Mouse (Mus musculus) large intestine, adult 2 months (tissue): ENCODE measurements around the gene Twsg1. TPM values are rescaled to one million over a fixed set of nuclear protein-coding genes. Genes with fewer than 3 reads are reported as not detected.
A peak's percentile ranks its signal among the peaks of the same experiment; 100 is the strongest.
"Not testable (repeated sequence)": the region's sequence is repeated elsewhere in the genome, so short reads cannot be mapped to it uniquely, and the experiment has no call there.

Experiments used
- DNase-seq: peaks from one replicate; pipeline ENCODE4 v3.0.0-alpha.2; 2012; ENCODE audit warnings: low read depth, low spot score
- WGBS: fragments of 180-500 bp; shearing (Covaris S2); methylation state at CpG from one replicate; pipeline ENCODE4 v1.1.7; 2018; 5-methylcytosine and 5-hydroxymethylcytosine counted together
- polyA plus RNA-seq: library from polyadenylated mRNA; depleted of rRNA; stranded (reverse); fragments of >200 nt; gene quantifications from 2 replicates; pipeline ENCODE4 v1.2.3, GENCODE M21; 2012; rRNA removed

The Twsg1 gene
- 16.0 and 30.7 TPM in 2 replicates for polyA plus RNA-seq

DNA sequence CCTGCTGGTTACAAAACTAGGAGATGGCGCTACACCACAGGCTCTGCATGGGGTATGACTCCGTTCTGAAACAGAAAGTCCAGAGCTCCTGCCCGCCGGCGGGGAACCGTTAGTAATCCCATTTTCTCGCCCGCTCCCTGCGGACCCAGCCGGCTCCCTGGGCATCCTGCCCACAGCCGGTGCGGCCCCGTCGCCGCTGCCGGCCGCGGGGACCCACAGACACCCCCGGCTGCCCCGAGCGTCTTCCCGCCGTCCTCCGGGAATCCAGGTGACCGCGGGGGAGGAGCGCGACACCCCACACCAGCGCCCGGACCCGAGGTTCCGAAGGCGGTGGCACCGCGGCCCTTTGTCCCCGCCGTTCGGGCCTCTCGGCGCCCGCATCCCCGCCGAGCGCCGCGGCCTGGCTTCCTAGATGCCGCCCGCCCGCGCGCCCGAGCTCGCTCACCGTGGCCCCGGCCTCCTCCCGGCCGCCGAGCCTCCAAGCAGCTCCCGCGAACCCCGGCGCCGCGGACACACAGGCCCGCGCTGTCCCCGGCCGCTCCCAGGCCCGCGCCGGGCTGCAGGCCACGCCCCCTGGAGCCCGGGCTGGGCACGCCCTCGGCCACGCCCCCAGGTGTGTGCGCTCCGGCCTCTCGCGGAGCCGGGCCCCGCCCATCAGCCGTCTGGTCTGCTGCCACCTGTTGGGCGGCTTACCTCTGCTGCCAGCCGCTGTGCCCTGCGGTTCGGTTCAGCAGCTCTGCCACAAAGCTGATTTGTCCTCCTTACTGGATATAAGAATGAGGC is at the start of gene Twsg1:
TSS of gene Twsg1 (minus strand) at position 605 of the 783 bp plus-strand sequence.
- 1% methylated on average over 87 of the region's 87 CpGs for WGBS
- peak; percentile 73 for DNase-seq

DNA sequence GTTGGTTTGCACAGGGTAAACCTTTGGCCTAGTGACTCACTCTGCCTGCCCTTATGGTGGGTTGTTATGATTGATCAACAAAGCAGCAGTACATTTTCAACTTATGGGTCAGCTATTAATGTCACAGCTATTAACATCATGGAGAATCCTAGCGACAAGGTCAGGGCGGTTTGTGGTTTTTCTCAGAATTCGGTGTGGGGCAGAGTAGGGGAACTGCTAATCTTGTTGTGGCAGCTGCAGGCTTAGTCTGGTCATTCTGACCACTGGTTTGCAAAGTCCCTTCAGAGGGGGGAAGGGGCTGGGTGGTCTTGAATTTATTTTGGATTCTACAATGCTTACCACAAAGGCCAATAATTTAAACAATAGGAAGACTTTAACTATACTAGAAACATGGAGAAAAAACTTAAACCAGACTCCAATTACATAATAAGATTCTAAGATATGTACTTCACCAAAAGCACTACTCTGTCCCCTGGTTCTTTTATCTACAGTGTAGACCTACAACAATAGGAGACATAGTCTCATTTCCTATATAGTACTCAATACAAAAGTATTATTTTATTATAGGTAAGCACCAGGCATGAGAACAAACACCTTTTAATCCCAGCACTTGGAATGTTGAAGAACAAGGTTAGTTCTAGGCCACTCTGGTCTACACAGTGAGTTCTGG is 37.3 kb upstream of the Twsg1 start:
- WGBS = 79% methylated on average over 3 of the region's 3 CpGs
- DNase-seq = no peak

- DNase-seq = not testable (repeated sequence)
These were observed 25.7 kb upstream of the Twsg1 start for GRCm38 (mm10) chr17:65976720-65977119.

DNA sequence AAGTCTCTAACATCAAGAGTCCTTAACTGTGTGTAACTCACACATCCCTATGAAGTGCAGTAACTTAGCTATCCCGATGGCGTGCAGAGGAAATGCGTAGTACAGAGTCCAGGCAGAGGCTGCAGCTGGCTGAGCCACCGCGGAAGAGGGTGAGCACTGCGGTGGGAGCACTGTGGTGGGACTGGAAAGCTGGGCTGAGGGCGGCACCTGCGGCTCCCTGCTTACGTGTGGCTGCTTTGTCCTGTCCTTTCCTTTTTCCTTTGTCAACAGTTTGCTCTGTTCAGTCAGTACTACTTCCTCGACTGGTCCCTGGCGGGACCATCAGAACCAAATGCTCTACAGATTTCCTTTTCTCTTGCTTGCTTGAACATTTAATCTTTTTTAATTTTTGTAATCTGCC is 16.7 kb upstream of the Twsg1 start:
- 79% methylated on average over 11 of the region's 11 CpGs for WGBS

DNA sequence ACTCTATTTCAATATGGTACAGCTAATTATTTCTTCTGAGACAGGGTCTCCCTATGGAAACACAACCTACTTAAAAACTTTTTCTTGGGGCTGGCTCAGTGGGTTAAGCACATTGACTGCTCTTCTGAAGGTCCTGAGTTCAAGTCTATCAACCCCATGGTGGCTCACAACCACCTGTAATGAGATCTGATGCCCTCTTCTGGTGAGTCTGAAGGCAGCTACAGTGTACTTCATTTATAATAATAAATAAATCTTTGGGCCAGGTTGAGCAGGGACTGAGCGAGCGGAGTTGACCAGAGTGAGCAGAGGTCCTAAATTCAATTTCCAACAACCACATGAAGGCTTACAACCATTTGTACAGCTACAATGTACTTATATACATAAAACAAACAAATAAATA is 11.2 kb upstream of the Twsg1 start:
- no peak for DNase-seq
- WGBS = 96% methylated on average over 2 of the region's 2 CpGs

More for the DNA sequence above, 16.7 kb upstream of the Twsg1 start:
- DNase-seq = no peak

- no peak for DNase-seq
- 52% methylated on average over 2 of the region's 2 CpGs for WGBS
These were observed 10.6 kb upstream of the Twsg1 start for GRCm38 (mm10) chr17:65961606-65962136.

- DNase-seq = peak; percentile 67
- WGBS = 28% methylated on average over 3 of the region's 3 CpGs
These were observed 8.0 kb upstream of the Twsg1 start for GRCm38 (mm10) chr17:65959011-65959410.

GRCm38 (mm10) chr17:65958366-65958765 is 7.3 kb upstream of the Twsg1 start:
- no peak for DNase-seq
- 74% methylated on average over 1 of the region's 1 CpGs for WGBS

DNA sequence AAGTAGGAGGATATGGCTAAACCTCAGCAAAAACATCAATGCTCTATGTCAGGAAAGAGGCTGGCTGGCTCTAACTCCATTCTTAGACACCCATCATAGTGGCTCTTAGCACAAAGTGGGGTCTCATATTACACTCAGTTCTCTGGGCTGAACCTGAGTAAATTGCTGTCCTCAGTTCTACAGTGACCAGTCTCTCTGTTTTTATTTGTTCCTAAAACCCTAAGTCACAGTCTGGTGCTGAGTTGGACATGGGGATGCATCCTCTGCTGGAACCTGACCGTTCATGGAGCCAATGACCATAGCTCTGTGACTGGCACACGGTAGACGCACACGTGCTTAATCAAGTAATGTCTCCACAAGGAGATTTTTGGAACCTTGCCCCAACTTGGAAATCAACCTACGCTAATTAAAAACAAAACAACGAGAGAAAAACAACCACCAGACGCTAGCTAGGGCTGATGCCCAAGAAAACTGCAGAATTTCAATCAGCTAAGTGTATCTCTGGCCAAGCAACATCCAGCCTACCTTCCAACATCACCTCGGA is 6.8 kb upstream of the Twsg1 start:
- DNase-seq = no peak
- 84% methylated on average over 8 of the region's 8 CpGs for WGBS

DNA sequence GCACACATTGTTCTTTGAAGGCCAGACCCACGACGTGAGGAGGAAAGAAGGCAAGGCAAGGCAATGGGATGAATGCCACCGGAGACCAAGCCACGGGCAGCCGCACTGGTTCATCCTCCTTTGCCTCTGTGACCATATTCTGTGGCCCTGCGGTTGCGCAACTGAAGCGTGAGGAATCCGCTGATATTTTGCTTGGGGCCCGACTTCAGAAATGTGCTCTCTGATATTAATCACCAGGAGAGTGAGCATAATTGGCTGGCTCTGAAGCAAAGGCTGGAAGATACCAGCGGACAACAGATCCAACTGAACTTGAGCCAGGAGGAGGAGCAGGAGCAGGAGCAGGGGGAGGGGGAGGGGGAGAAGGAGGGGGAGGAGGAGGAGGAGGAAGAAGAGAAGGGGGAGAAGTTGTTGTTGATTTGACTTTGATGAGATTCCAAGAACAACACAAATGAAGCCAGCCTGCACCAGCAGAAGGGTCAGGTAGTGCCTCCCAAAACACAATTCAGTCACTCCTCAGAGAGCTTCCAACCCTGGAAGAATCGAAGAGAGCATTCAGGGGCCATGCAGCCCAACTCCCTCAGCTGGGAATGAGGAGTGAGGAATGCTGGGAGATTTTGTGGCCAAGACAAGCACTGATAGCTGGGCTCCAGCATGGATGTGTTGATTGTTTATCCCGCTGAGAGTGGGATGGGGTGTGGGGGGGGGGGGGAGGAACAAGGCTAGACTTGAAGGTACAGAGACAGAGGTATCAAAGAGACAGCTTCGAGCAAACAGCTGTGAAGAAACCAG is 6.2 kb upstream of the Twsg1 start:
- 62% methylated on average over 14 of the region's 14 CpGs for WGBS
- DNase-seq = no peak

DNA sequence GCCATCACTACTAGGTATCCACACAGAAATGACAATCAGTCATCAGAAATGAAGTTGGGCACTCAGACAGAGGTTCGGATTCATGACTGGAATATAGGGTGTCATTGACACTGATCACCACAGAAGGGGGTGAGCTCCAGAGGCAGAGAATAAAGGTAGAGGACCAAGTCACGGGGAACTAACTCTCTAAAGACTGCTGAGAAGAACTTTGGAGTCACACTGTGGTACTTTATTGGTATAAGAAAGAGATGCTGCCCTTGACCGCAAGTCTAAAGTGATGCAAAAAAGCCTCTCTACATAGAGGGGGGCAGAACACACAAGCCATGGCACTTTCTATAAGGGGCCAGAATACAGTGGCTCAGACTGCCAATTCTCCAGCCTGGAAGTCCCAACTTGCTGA is 5.1 kb upstream of the Twsg1 start:
- 92% methylated on average over 3 of the region's 3 CpGs for WGBS
- DNase-seq = no peak

GRCm38 (mm10) chr17:65953959-65954358 is 2.9 kb upstream of the Twsg1 start:
- no peak for DNase-seq
- 73% methylated on average over 4 of the region's 4 CpGs for WGBS

GRCm38 (mm10) chr17:65952083-65952482 is 1.1 kb upstream of the Twsg1 start:
- no peak for DNase-seq

DNA sequence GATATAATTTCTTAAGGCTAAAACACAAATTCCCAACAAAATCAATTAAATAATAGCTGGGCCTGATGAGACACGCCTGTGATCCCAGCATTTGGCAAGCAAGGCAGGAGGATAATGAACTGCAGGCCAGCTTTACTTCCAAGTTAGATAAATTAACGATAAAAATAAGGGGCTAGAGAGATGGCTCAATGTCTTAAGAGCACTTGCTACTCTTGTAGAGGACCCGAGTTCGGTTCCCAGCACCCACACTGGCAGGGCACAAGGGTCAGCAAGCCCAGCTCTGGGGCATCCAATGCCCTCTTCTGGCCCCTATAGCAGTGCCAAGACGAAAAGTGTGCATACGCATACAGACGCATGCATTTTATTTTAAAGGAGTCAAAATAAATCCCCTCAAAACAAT is 843 bp downstream of the Twsg1 start:
- DNase-seq = no peak
- 26% methylated on average over 7 of the region's 7 CpGs for WGBS

More at GRCm38 (mm10) chr17:65952083-65952482, 1.1 kb upstream of the Twsg1 start:
- WGBS = 79% methylated on average over 5 of the region's 5 CpGs

DNA sequence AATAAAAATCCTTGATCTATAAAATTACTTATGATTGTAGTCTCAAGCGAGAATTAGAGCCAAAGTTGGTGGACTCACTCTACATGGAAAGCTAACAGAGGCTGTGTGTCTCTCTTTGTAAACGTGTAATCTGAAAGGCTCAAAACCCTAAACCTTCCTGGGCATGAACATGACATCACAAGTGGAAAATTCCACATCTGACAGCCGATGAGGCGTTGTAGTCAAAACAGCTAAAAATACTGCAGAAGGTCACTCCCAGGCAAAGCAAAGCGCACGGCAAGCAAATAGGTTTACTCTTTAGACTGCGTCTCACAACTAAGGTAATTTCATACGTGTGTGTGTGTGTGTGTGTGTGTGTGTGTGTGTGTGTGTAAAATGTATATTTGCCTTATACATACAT is 3.7 kb downstream of the Twsg1 start:
- 70% methylated on average over 8 of the region's 8 CpGs for WGBS
- no peak for DNase-seq

DNA sequence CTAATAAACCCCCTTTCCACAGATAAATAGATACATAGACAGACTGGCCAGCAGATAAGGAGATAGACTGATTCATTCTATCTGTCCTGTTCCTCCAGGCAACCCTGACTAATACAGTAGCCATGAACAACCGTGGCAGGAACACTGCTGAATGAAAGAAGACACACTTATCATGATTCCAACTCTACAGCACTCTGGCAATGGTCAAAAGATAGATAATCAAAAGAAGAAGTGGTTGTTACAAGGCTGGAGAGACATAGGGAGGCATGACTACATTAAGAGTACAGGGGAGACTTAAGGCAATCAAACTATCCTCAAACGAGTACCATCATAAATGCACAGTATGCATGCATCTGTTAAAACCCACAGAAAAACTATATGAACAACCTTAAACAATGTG is 5.6 kb downstream of the Twsg1 start:
- DNase-seq = no peak
- 83% methylated on average over 2 of the region's 2 CpGs for WGBS

DNA sequence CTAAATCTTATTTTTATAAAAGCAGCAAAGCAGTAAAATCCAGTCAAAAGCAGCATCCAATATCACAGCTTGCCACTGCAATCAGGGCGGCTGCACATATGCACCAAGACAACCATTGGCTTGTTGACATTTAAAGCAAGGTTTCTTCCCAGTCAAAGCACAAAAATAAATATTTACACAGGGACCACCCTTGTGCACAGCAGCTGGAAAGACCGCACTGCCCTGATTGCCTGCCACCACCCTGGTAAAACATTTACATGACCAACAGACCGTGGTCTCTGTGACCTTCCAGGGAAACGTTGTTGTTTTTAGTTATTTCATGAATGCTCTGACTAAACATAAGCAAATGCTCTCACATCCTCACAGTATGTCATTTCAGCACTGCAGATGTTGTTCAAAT is 8.6 kb downstream of the Twsg1 start:
- WGBS = 20% methylated on average over 4 of the region's 4 CpGs
- DNase-seq = no peak

GRCm38 (mm10) chr17:65941275-65941674 is 9.8 kb downstream of the Twsg1 start:
- WGBS = 56% methylated on average over 6 of the region's 6 CpGs

GRCm38 (mm10) chr17:65940221-65940620 is 10.8 kb downstream of the Twsg1 start:
- DNase-seq = no peak
- WGBS = 80% methylated on average over 12 of the region's 12 CpGs

More at GRCm38 (mm10) chr17:65941275-65941674, 9.8 kb downstream of the Twsg1 start:
- no peak for DNase-seq
